Mouse (Mus musculus) neural tube, embryonic 12.5 days (tissue): ENCODE measurements around the gene Zbtb20. TPM values are rescaled to one million over a fixed set of nuclear protein-coding genes. Genes with fewer than 3 reads are reported as not detected.

ENCODE experiments used
- ATAC-seq: fragments of 200-750 bp; cut with Nextera tagmentation; 2 replicates; pipeline ENCODE4 v1.8.0; 2017; ENCODE audit warnings: low read depth, mild to moderate bottlenecking, moderate TSS enrichment, moderate library complexity; ENCODE audit not compliant: low FRiP score
- H3K27ac ChIP-seq: fragments of 300-500 bp; sonication (generic); 2 replicates; pipeline ENCODE4 v1.5.1; 2016
- H3K27me3 ChIP-seq: fragments of 300-500 bp; sonication (generic); replicated peaks from 2 replicates; pipeline ENCODE4 v1.6.1; 2016; ENCODE audit warnings: mild to moderate bottlenecking
- H3K36me3 ChIP-seq: fragments of 300-500 bp; sonication (generic); 2 replicates; pipeline ENCODE4 v1.6.1; 2016; ENCODE audit warnings: mild to moderate bottlenecking
- H3K4me1 ChIP-seq: fragments of 300-500 bp; sonication (generic); 2 replicates; pipeline ENCODE4 v1.6.1; 2016
- H3K4me2 ChIP-seq: fragments of 300-500 bp; sonication (generic); replicated peaks from 2 replicates; pipeline ENCODE4 v1.6.1; 2016; ENCODE audit warnings: mild to moderate bottlenecking
- H3K4me3 ChIP-seq: fragments of 300-500 bp; sonication (generic); 2 replicates; pipeline ENCODE4 v1.5.1; 2016
- H3K9ac ChIP-seq: fragments of 300-500 bp; sonication (generic); 2 replicates; pipeline ENCODE4 v1.6.1; 2016; ENCODE audit warnings: mild to moderate bottlenecking
- H3K9me3 ChIP-seq: fragments of 300-500 bp; sonication (generic); 2 replicates; pipeline ENCODE4 v1.6.1; 2016; ENCODE audit warnings: mild to moderate bottlenecking
- WGBS: fragments of 180-500 bp; shearing (Covaris S2); methylation state at CpG from one replicate; pipeline ENCODE4 v1.1.7; 2016; 5-methylcytosine and 5-hydroxymethylcytosine counted together
- polyA plus RNA-seq: library from polyadenylated mRNA; unstranded; fragments of >200 nt; fragmentation: Nextera tagmentation; extraction: Ambion mirVana; gene quantifications from 2 replicates; pipeline ENCODE4 v1.2.1, GENCODE M21; 2016

Gene Zbtb20
- polyA plus RNA-seq, 1 experiment from 2014 or later = 65.2 TPM

- Histone ChIP-seq H3K4me2 (peak overlapping the region; percentile 72), H3K36me3 (no peaks in the 10 kb centered on the region), H3K4me3 (peak overlapping the region; percentile 48), H3K27me3 (no peaks in the 10 kb centered on the region), H3K9ac (peak overlapping the region; percentile 76), H3K27ac (peak overlapping the region; percentile 96), H3K9me3 (no peaks in the 10 kb centered on the region), H3K4me1 (peaks cover 22% of the 10 kb centered on the region)
- WGBS = 0% methylated on average over 5 of the region's 5 CpGs
- peak; percentile 67 for ATAC-seq
Measured at GRCm38 (mm10) chr16:43503636-43504010, 627.9 kb downstream of the Zbtb20 start.

DNA sequence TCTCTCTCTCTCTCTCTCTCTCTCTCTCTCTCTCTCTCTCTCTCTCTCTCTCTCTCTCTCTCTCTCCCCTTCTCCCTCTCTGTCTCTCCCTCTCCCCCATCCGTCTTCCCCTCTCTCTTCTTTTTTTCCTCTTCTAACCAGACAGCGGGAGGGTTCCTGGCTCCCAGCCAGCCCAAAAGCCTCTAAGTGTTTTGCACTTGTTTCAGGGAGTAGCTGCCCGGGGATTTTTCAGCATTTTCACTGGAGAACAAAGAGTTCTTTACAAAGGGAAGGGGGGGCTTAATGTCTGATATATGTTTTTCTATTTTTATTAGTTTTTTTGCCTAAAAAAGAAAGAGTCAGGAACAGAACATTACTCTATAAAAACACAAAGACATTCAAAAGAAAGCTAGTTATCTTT, 628.5 kb downstream of the Zbtb20 start:
- ATAC-seq = peak; percentile 46
- H3K4me3 ChIP-seq = peak overlapping the region; percentile 48
- H3K27me3 ChIP-seq = no peaks in the 10 kb centered on the region
- WGBS = 0% methylated on average over 3 of the region's 3 CpGs
- H3K4me1 ChIP-seq = peaks cover 24% of the 10 kb centered on the region
- peak overlapping the region; percentile 96; the same call in 1 of the 2 replicates for H3K27ac ChIP-seq
- H3K9ac ChIP-seq = peak overlapping the region; percentile 76
- H3K9me3 ChIP-seq = no peaks in the 10 kb centered on the region
- H3K36me3 ChIP-seq = no peaks in the 10 kb centered on the region
- H3K4me2 ChIP-seq = peak overlapping the region; percentile 72

- Histone ChIP-seq H3K4me3 (peak overlapping the region; percentile 48), H3K4me1 (peaks cover 24% of the 10 kb centered on the region), H3K27me3 (no peaks in the 10 kb centered on the region), H3K36me3 (no peaks in the 10 kb centered on the region), H3K27ac (peak overlapping the region; percentile 34; the same call in 1 of the 2 replicates), H3K4me2 (peak overlapping the region; percentile 72), H3K9ac (peak overlapping the region; percentile 76), H3K9me3 (no peaks in the 10 kb centered on the region)
- ATAC-seq = no peak
- WGBS = 23% methylated on average over 1 of the region's 1 CpGs
Measured at GRCm38 (mm10) chr16:43504556-43504955, 628.9 kb downstream of the Zbtb20 start.

DNA sequence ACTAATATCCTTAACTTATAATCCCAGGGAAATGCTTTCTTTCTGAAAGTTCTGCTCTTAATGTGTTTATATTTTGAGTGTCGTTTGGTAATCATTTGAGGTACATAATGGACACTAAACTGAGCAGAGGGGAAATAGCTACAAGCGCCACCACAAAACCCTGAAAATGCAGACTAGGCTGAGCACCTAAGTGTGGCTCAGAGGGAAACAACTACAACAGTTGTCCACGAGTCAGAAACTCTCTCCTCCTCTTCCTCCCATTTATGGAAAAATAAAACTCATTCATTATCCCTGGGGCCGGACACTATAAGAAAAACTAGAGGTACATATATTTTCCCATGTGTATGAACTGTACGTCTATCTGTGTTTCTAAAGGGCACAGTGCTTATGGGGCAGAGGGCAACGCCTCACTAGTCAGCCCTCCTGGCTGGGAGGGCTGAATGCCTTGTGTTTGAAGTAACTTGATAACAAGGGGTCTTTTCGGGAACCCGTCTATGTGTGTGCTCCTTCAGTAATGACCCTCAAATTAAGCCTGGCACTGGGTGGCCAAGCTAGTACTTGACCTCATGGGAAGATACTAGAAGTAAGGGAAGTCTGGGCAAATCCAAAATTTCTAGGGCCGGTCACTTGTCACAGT, 629.8 kb downstream of the Zbtb20 start:
- peak overlapping the region; percentile 72 for H3K4me2 ChIP-seq
- H3K27me3 ChIP-seq = no peaks in the 10 kb centered on the region
- H3K4me1 ChIP-seq = peaks cover 27% of the 10 kb centered on the region
- H3K9me3 ChIP-seq = no peaks in the 10 kb centered on the region
- H3K4me3 ChIP-seq = peak overlapping the region; percentile 23
- peak overlapping the region; percentile 64 for H3K9ac ChIP-seq
- ATAC-seq = no peak
- H3K36me3 ChIP-seq = no peaks in the 10 kb centered on the region
- WGBS = 28% methylated on average over 9 of the region's 9 CpGs
- 0 out of 2 replicates have a peak overlapping the region, but pooled peaks have one; percentile 20 for H3K27ac ChIP-seq

GRCm38 (mm10) chr16:43506189-43506751, 630.6 kb downstream of the Zbtb20 start:
- H3K27me3 ChIP-seq = no peaks in the 10 kb centered on the region
- H3K9ac ChIP-seq = peak overlapping the region; percentile 64
- no peaks in the 10 kb centered on the region for H3K9me3 ChIP-seq
- peaks cover 31% of the 10 kb centered on the region for H3K4me1 ChIP-seq
- 34% methylated on average over 9 of the region's 9 CpGs for WGBS
- no peaks in the 10 kb centered on the region for H3K36me3 ChIP-seq
- peak overlapping the region; percentile 72 for H3K4me2 ChIP-seq
- peak overlapping the region; percentile 32 for H3K4me3 ChIP-seq
- peak overlapping the region; percentile 47; the same call in 1 of the 2 replicates for H3K27ac ChIP-seq
- no peak for ATAC-seq

- no peak overlapping the region for H3K9ac ChIP-seq
- no peak for ATAC-seq
- peak overlapping the region; percentile 72 for H3K4me2 ChIP-seq
- no peak overlapping the region for H3K27ac ChIP-seq
- no peaks in the 10 kb centered on the region for H3K36me3 ChIP-seq
- peaks cover 31% of the 10 kb centered on the region for H3K4me1 ChIP-seq
- no peaks in the 10 kb centered on the region for H3K27me3 ChIP-seq
- 32% methylated on average over 10 of the region's 10 CpGs for WGBS
- H3K9me3 ChIP-seq = no peaks in the 10 kb centered on the region
- peak overlapping the region; percentile 32; the same call in 1 of the 2 replicates for H3K4me3 ChIP-seq
Measured at GRCm38 (mm10) chr16:43506771-43507405, 631.2 kb downstream of the Zbtb20 start.

GRCm38 (mm10) chr16:43508166-43508998, 632.7 kb downstream of the Zbtb20 start:
- Histone ChIP-seq H3K9ac (no peak overlapping the region), H3K9me3 (no peaks in the 10 kb centered on the region), H3K4me3 (no peak overlapping the region), H3K27me3 (no peaks in the 10 kb centered on the region), H3K27ac (no peak overlapping the region), H3K36me3 (no peaks in the 10 kb centered on the region), H3K4me1 (peaks cover 27% of the 10 kb centered on the region), H3K4me2 (peak overlapping the region; percentile 36; the same call in 1 of the 2 replicates)
- no peak for ATAC-seq
- WGBS = 80% methylated on average over 9 of the region's 9 CpGs

DNA sequence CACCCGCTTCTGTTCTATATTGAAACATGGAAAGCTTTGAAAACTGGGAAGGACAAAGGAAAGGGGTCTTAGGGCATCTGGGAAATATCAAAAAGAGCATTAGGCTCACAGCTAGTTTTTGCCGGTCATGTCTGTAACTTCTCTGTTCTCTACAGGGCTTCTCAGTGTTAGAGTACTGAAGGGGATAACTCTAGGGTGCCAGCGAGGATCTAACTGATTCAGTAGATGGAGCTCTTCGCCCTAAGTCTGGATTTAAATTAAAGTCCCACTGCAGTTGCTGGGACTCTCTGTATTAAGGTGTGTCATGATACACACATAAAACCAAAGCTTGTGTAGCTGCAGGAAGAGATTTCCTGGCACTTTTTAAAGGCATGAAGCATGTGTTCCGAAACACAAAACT, 634.8 kb downstream of the Zbtb20 start:
- H3K36me3 ChIP-seq = no peaks in the 10 kb centered on the region
- H3K9me3 ChIP-seq = no peaks in the 10 kb centered on the region
- H3K4me2 ChIP-seq = no peak overlapping the region
- H3K4me3 ChIP-seq = no peak overlapping the region
- WGBS = 67% methylated on average over 5 of the region's 5 CpGs
- no peak for ATAC-seq
- H3K4me1 ChIP-seq = peaks cover 23% of the 10 kb centered on the region
- H3K27ac ChIP-seq = no peak overlapping the region
- H3K27me3 ChIP-seq = no peaks in the 10 kb centered on the region
- H3K9ac ChIP-seq = no peak overlapping the region

GRCm38 (mm10) chr16:43511531-43511930, 635.9 kb downstream of the Zbtb20 start:
- no peaks in the 10 kb centered on the region for H3K9me3 ChIP-seq
- H3K4me1 ChIP-seq = peaks cover 16% of the 10 kb centered on the region
- WGBS = 91% methylated on average over 4 of the region's 4 CpGs
- H3K4me3 ChIP-seq = no peak overlapping the region
- no peaks in the 10 kb centered on the region for H3K36me3 ChIP-seq
- ATAC-seq = no peak
- no peak overlapping the region for H3K27ac ChIP-seq
- H3K9ac ChIP-seq = no peak overlapping the region
- no peaks in the 10 kb centered on the region for H3K27me3 ChIP-seq
- no peak overlapping the region for H3K4me2 ChIP-seq

- no peak overlapping the region for H3K9ac ChIP-seq
- no peaks in the 10 kb centered on the region for H3K27me3 ChIP-seq
- 87% methylated on average over 5 of the region's 5 CpGs for WGBS
- peaks cover 9% of the 10 kb centered on the region for H3K4me1 ChIP-seq
- ATAC-seq = no peak
- no peaks in the 10 kb centered on the region for H3K36me3 ChIP-seq
- H3K27ac ChIP-seq = no peak overlapping the region
- no peak overlapping the region for H3K4me2 ChIP-seq
- no peaks in the 10 kb centered on the region for H3K9me3 ChIP-seq
- no peak overlapping the region for H3K4me3 ChIP-seq
Measured at GRCm38 (mm10) chr16:43513933-43514332, 638.3 kb downstream of the Zbtb20 start.

DNA sequence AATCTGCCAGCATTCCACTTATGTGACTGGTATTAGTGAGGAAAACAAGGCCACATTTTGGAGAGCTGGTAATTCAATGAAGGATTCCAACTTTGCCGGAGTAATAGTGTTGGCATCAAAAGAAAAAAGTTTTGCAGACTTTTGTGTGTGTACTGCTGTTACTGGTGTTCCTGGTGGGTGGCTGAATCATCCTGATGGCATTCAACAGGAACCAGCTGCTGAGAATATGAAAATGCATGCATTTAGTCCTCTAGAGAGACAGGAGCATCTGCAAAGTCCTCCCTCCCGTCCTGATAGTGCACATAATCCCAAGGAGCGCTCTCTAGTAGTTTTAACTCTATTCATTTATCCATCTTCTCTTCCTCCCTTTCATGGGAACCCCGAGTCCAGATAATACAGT, 639.9 kb downstream of the Zbtb20 start:
- Histone ChIP-seq H3K27ac (no peak overlapping the region), H3K4me2 (no peak overlapping the region), H3K36me3 (no peaks in the 10 kb centered on the region), H3K4me1 (peaks cover 4% of the 10 kb centered on the region), H3K4me3 (no peak overlapping the region), H3K27me3 (no peaks in the 10 kb centered on the region), H3K9me3 (no peaks in the 10 kb centered on the region), H3K9ac (no peak overlapping the region)
- ATAC-seq = no peak
- 87% methylated on average over 4 of the region's 4 CpGs for WGBS

DNA sequence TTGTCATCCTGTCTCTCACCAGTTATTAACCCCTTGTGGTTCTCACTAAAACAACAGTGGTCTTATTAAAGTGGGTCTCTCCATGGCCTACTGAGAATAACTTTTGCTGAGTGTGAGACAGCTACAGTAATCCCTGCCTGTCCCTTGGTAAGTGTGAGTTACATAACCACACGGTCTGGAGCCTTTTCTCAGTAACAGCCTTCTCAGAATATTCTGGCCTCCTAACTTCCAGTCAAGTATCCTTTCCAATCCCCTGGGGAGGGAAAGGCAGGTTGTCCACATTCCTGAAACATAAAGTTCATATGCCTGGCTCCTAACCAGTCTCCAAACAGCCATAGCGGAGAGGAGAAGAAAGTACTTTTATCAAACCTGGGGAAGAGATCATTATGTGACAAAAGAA, 644.6 kb downstream of the Zbtb20 start:
- Histone ChIP-seq H3K4me1 (0 out of 2 replicates have a peak, but pooled peaks cover 2% of the 10 kb centered on the region), H3K9ac (no peak overlapping the region), H3K4me3 (no peak overlapping the region), H3K27me3 (no peaks in the 10 kb centered on the region), H3K4me2 (no peak overlapping the region), H3K9me3 (no peaks in the 10 kb centered on the region), H3K36me3 (no peaks in the 10 kb centered on the region), H3K27ac (no peak overlapping the region)
- ATAC-seq = no peak
- WGBS = 78% methylated on average over 2 of the region's 2 CpGs
